In the genomic region with DNA sequence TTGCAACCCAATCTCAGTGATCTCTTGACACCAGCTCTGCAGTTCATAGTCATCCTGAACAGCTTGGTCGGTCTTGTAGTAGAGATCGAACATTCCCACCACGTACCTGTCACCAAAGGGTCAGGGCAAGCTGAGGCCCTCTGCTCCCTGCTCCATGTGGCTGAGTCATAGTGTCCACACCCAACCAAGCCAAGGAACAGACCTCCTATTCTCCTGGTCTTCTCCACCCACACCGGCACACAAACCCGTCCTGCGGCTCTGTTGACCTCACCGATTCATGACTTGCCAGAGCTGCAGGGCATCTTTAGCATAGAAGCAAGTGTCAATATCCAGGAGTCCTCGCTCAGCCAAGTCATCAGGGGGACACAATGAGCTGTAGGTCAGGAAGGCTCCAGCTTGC, we compare ENCODE assay signal across 24 mouse cellular contexts. TPM values are rescaled to one million over a fixed set of nuclear protein-coding genes. Genes with fewer than 3 reads are reported as not detected.
DNase-seq lines count a peak whose midpoint lies in the region; ATAC-seq and TF ChIP-seq lines count a peak whose summit lies in the region.
"Had no signal": no experiment of that assay in that cellular context is flagged by ENCODE, and none has a peak within 500 bp of the region (broad histone marks: within the 10 kb centered on the region; RNA-seq: fewer than 3 reads in every experiment).

No protein-coding gene starts in this region.

- no peaks in the 10 kb centered on the region for H3K36me3 ChIP-seq in limb, embryonic 10.5 days
- no peaks in the 10 kb centered on the region for H3K36me3 ChIP-seq in stomach, embryonic 16.5 days (ENCODE audit: control insufficient read depth, insufficient read depth, low read length)
- no peaks in the 10 kb centered on the region for H3K36me3 ChIP-seq in thymus, adult 2 months (ENCODE audit: control insufficient read depth, insufficient read depth, low read length)
- H3K36me3 ChIP-seq: embryonic facial prominence, embryonic 10.5 days; embryonic facial prominence, embryonic 12.5 days; forebrain, embryonic 15.5 days had no signal

- 94% methylated on average over 8 of the region's 8 CpGs for WGBS in limb, embryonic 10.5 days
- 78% methylated on average over 8 of the region's 8 CpGs for WGBS in stomach, embryonic 16.5 days
- WGBS in thymus, adult 2 months: 94% methylated on average over 8 of the region's 8 CpGs

- H3K27me3 ChIP-seq in limb, embryonic 10.5 days (ENCODE audit: low read depth, poor library complexity, severe bottlenecking): peaks cover 32% of the 10 kb centered on the region
- peaks cover 15% of the 10 kb centered on the region for H3K27me3 ChIP-seq in stomach, embryonic 16.5 days (ENCODE audit: control insufficient read depth, insufficient read depth, low read length)
- no peaks in the 10 kb centered on the region; the same call in 1 of the 2 replicates for H3K27me3 ChIP-seq in thymus, adult 2 months (ENCODE audit: control insufficient read depth, insufficient read depth, low read length)

- no peak overlapping the region for H3K4me2 ChIP-seq in stomach, embryonic 16.5 days (ENCODE audit: low read depth, low read length)
- H3K4me2 ChIP-seq: embryonic facial prominence, embryonic 12.5 days; forebrain, embryonic 13.5 days; forebrain, embryonic 15.5 days had no signal

- no peak overlapping the region for H3K4me3 ChIP-seq in limb, embryonic 10.5 days
- H3K4me3 ChIP-seq in stomach, embryonic 16.5 days (replicated peaks; ENCODE audit: low read length): no peak overlapping the region
- no peak overlapping the region for H3K4me3 ChIP-seq in thymus, adult 2 months (ENCODE audit: control insufficient read depth, insufficient read depth, low read length)
- H3K4me3 ChIP-seq: embryonic facial prominence, embryonic 10.5 days; embryonic facial prominence, embryonic 12.5 days; forebrain, embryonic 13.5 days; forebrain, embryonic 15.5 days had no signal

- no peak for TF ChIP-seq CTCF in thymus, adult 2 months (IDR thresholded peaks at IDR 0.05; ENCODE audit: borderline replicate concordance, control insufficient read depth, extremely low read depth, insufficient read depth, low read length, poor library complexity)

- no peak for TF ChIP-seq POLR2A in thymus, adult 2 months (IDR thresholded peaks at IDR 0.05; ENCODE audit: control insufficient read depth, extremely low read depth, insufficient read depth, low read length, poor library complexity)

- no peak overlapping the region for H3K27ac ChIP-seq in limb, embryonic 10.5 days
- H3K27ac ChIP-seq in stomach, embryonic 16.5 days (ENCODE audit: low read length): no peak overlapping the region
- H3K27ac ChIP-seq in thymus, adult 2 months (ENCODE audit: control insufficient read depth, insufficient read depth, low read length): no peak overlapping the region
- H3K27ac ChIP-seq: embryonic facial prominence, embryonic 10.5 days; embryonic facial prominence, embryonic 12.5 days; forebrain, embryonic 13.5 days; forebrain, embryonic 15.5 days had no signal

- no peak overlapping the region for H3K9ac ChIP-seq in stomach, embryonic 16.5 days (ENCODE audit: low read length)
- H3K9ac ChIP-seq: embryonic facial prominence, embryonic 12.5 days; forebrain, embryonic 13.5 days; forebrain, embryonic 15.5 days; forebrain, postnatal 0 days had no signal

- no peaks in the 10 kb centered on the region for H3K4me1 ChIP-seq in limb, embryonic 10.5 days
- no peaks in the 10 kb centered on the region for H3K4me1 ChIP-seq in stomach, embryonic 16.5 days (ENCODE audit: control insufficient read depth, insufficient read depth, low read length)
- no peaks in the 10 kb centered on the region for H3K4me1 ChIP-seq in thymus, adult 2 months (replicated peaks; ENCODE audit: control insufficient read depth, insufficient read depth, low read length)
- H3K4me1 ChIP-seq: embryonic facial prominence, embryonic 10.5 days; embryonic facial prominence, embryonic 12.5 days; forebrain, embryonic 13.5 days; forebrain, embryonic 15.5 days had no signal

- peak; percentile 76 for DNase-seq in heart, adult 11 months
- no peak for DNase-seq in heart, postnatal 4 days
- DNase-seq in limb, embryonic 10.5 days (ENCODE audit: low spot score): peak; percentile 28
- DNase-seq in lung, postnatal 25 days (ENCODE audit: low spot score): no peak
- no peak for DNase-seq in thymus, adult 2 months
- DNase-seq: adrenal gland, adult 2 months; adrenal gland, postnatal 10 days; adrenal gland, postnatal 25 days; cerebellum, adult 11-12 months; cerebellum, adult 2 months; cerebellum, adult 9-10 months; cerebellum, postnatal 10 days; cerebellum, postnatal 25 days; forebrain, postnatal 0 days had no signal

- ATAC-seq in stomach, embryonic 16.5 days (ENCODE audit: insufficient read depth, low FRiP score): peak; percentile 80; the same call in 1 of the 2 replicates
- ATAC-seq: forebrain, embryonic 13.5 days; forebrain, embryonic 15.5 days; forebrain, postnatal 0 days had no signal

- no peaks in the 10 kb centered on the region for H3K9me3 ChIP-seq in limb, embryonic 10.5 days (replicated peaks)
- no peaks in the 10 kb centered on the region for H3K9me3 ChIP-seq in stomach, embryonic 16.5 days (replicated peaks; ENCODE audit: control insufficient read depth, low read length)
- H3K9me3 ChIP-seq: embryonic facial prominence, embryonic 10.5 days; embryonic facial prominence, embryonic 12.5 days; forebrain, embryonic 13.5 days; forebrain, embryonic 15.5 days had no signal

RNA-seq across cellular contexts. Expression of gene Alox15, which starts 6.3 kb away (rescaled TPM):
- under 1 TPM; 0.19 to 0.52 TPM for total RNA-seq in heart, postnatal 4 days (2021)
- polyA plus RNA-seq in limb, embryonic 10.5 days (2016; fragmentation: Nextera tagmentation; extraction: Ambion mirVana): not detected in 2 replicates
- 12.7 and 19.7 TPM in 2 replicates for polyA plus RNA-seq in stomach, embryonic 16.5 days (2015; fragmentation: Nextera tagmentation; extraction: Ambion mirVana)
- 10.3 and 14.5 TPM in 2 replicates for polyA plus RNA-seq in thymus, adult 2 months (2012; rRNA removed)
- total RNA-seq: forebrain, postnatal 0 days; MEL had no signal
- polyA plus RNA-seq: C2C12; forebrain, embryonic 15.5 days; forebrain, postnatal 0 days had no signal

RNA-seq across cellular contexts. Expression of gene Alox12e, which starts 23.1 kb away (rescaled TPM):
- total RNA-seq in heart, postnatal 4 days (2021): under 1 TPM in 1 of 2 experiments, not detected in 1; 0.20 TPM
- 0.06 TPM in 1 of 2 replicates, not detected in the other for polyA plus RNA-seq in limb, embryonic 10.5 days (2016; fragmentation: Nextera tagmentation; extraction: Ambion mirVana)
- polyA plus RNA-seq in stomach, embryonic 16.5 days (2015; fragmentation: Nextera tagmentation; extraction: Ambion mirVana): not detected in 2 replicates
- 38.5 and 44.2 TPM in 2 replicates for polyA plus RNA-seq in thymus, adult 2 months (2012; rRNA removed)
- total RNA-seq: adrenal gland, adult 2 months; adrenal gland, postnatal 10 days; adrenal gland, postnatal 25 days; adrenal gland, postnatal 4 days; MEL had no signal
- polyA plus RNA-seq: brain, embryonic 14.5 days; cerebellum, adult 2 months; cortical plate, adult 2 months; embryonic facial prominence, embryonic 10.5 days; embryonic facial prominence, embryonic 12.5 days; forebrain, embryonic 13.5 days; forebrain, embryonic 15.5 days had no signal

Comparison
In these comparisons a context has a peak if more than half of its experiments do, and no peak if none do; other contexts are left out.
1. DNase-seq: peak in heart, adult 11 months (single experiment) and limb, embryonic 10.5 days (single experiment); none in heart, postnatal 4 days (single experiment), lung, postnatal 25 days (single experiment) and thymus, adult 2 months (single experiment).
2. RNA of gene Alox15, which starts 6.3 kb away (polyA plus RNA-seq): 10.3 to 14.5 TPM in thymus, adult 2 months and 12.7 to 19.7 TPM in stomach, embryonic 16.5 days; not detected in limb, embryonic 10.5 days; every median in the first group is over 10 times any median in the second.
3. RNA of gene Alox12e, which starts 23.1 kb away (polyA plus RNA-seq): 38.5 to 44.2 TPM in thymus, adult 2 months; not detected in stomach, embryonic 16.5 days and 0.06 TPM in limb, embryonic 10.5 days; every median in the first group is over 10 times any median in the second.